Mouse (Mus musculus): ENCODE results near the gene B3galt1.

B3galt1 gene

GRCm38 (mm10) chr2:67971576-67971975 lies 405.9 kb downstream of the B3galt1 start:
- H3K27me3 ChIP-seq (ENCODE audit: insufficient read depth, low read length) = no peaks in the 10 kb centered on the region
- H3K4me3 ChIP-seq (replicated peaks; ENCODE audit: low read length) = no peak overlapping the region
- no peaks in the 10 kb centered on the region for H3K9me3 ChIP-seq (ENCODE audit: low read length)
- no peaks in the 10 kb centered on the region for H3K36me3 ChIP-seq (ENCODE audit: insufficient read depth, low read length)
- H3K4me1 ChIP-seq (replicated peaks; ENCODE audit: low read depth, low read length) = no peaks in the 10 kb centered on the region
- TF ChIP-seq POU5F1 (IDR thresholded peaks at IDR 0.05; ENCODE audit: borderline replicate concordance, low read length) (no peak), NANOG (IDR thresholded peaks at IDR 0.05; ENCODE audit: borderline replicate concordance, low read length) (no peak), CTCF (conservative IDR thresholded peaks at IDR 0.05; ENCODE audit: low read length) (no peak)

- no peaks in the 10 kb centered on the region for H3K36me3 ChIP-seq (ENCODE audit: insufficient read depth, low read length)
Measured at GRCm38 (mm10) chr2:67975764-67976163, 410.1 kb downstream of the B3galt1 start.

GRCm38 (mm10) chr2:67976488-67976887 lies 410.8 kb downstream of the B3galt1 start:
- Histone ChIP-seq H3K9me3 (ENCODE audit: low read length) (no peaks in the 10 kb centered on the region), H3K4me1 (replicated peaks; ENCODE audit: low read depth, low read length) (no peaks in the 10 kb centered on the region), H3K4me3 (replicated peaks; ENCODE audit: low read length) (no peak overlapping the region), H3K36me3 (ENCODE audit: insufficient read depth, low read length) (no peaks in the 10 kb centered on the region), H3K27me3 (ENCODE audit: insufficient read depth, low read length) (no peaks in the 10 kb centered on the region)
- TF ChIP-seq CTCF (conservative IDR thresholded peaks at IDR 0.05; ENCODE audit: low read length) (no peak), NANOG (IDR thresholded peaks at IDR 0.05; ENCODE audit: borderline replicate concordance, low read length) (no peak), POU5F1 (IDR thresholded peaks at IDR 0.05; ENCODE audit: borderline replicate concordance, low read length) (no peak)

More at GRCm38 (mm10) chr2:67975764-67976163, 410.1 kb downstream of the B3galt1 start:
- TF ChIP-seq CTCF (conservative IDR thresholded peaks at IDR 0.05; ENCODE audit: low read length) (no peak), NANOG (IDR thresholded peaks at IDR 0.05; ENCODE audit: borderline replicate concordance, low read length) (no peak), POU5F1 (IDR thresholded peaks at IDR 0.05; ENCODE audit: borderline replicate concordance, low read length) (no peak)
- H3K4me1 ChIP-seq (replicated peaks; ENCODE audit: low read depth, low read length) = no peaks in the 10 kb centered on the region
- no peaks in the 10 kb centered on the region for H3K9me3 ChIP-seq (ENCODE audit: low read length)
- no peaks in the 10 kb centered on the region for H3K27me3 ChIP-seq (ENCODE audit: insufficient read depth, low read length)
- H3K4me3 ChIP-seq (replicated peaks; ENCODE audit: low read length) = no peak overlapping the region

- TF ChIP-seq CTCF (conservative IDR thresholded peaks at IDR 0.05; ENCODE audit: low read length) = no peak
- TF ChIP-seq NANOG (IDR thresholded peaks at IDR 0.05; ENCODE audit: borderline replicate concordance, low read length) = no peak
- TF ChIP-seq POU5F1 (IDR thresholded peaks at IDR 0.05; ENCODE audit: borderline replicate concordance, low read length) = no peak
- Histone ChIP-seq H3K4me3 (replicated peaks; ENCODE audit: low read length) (no peak overlapping the region), H3K27me3 (ENCODE audit: insufficient read depth, low read length) (no peaks in the 10 kb centered on the region), H3K4me1 (replicated peaks; ENCODE audit: low read depth, low read length) (no peaks in the 10 kb centered on the region), H3K36me3 (ENCODE audit: insufficient read depth, low read length) (no peaks in the 10 kb centered on the region), H3K9me3 (ENCODE audit: low read length) (no peaks in the 10 kb centered on the region)
Measured at GRCm38 (mm10) chr2:67977620-67978262, 412.1 kb downstream of the B3galt1 start.

GRCm38 (mm10) chr2:67983563-67983962 lies 417.9 kb downstream of the B3galt1 start:
- Histone ChIP-seq H3K27me3 (ENCODE audit: insufficient read depth, low read length) (no peaks in the 10 kb centered on the region), H3K36me3 (ENCODE audit: insufficient read depth, low read length) (no peaks in the 10 kb centered on the region), H3K9me3 (ENCODE audit: low read length) (no peaks in the 10 kb centered on the region), H3K4me1 (replicated peaks; ENCODE audit: low read depth, low read length) (no peaks in the 10 kb centered on the region), H3K4me3 (replicated peaks; ENCODE audit: low read length) (no peak overlapping the region)
- TF ChIP-seq CTCF (conservative IDR thresholded peaks at IDR 0.05; ENCODE audit: low read length) (no peak), NANOG (IDR thresholded peaks at IDR 0.05; ENCODE audit: borderline replicate concordance, low read length) (no peak), POU5F1 (IDR thresholded peaks at IDR 0.05; ENCODE audit: borderline replicate concordance, low read length) (no peak)

GRCm38 (mm10) chr2:67985133-67985532 lies 419.5 kb downstream of the B3galt1 start:
- Histone ChIP-seq H3K4me1 (replicated peaks; ENCODE audit: low read depth, low read length) (no peaks in the 10 kb centered on the region), H3K36me3 (ENCODE audit: insufficient read depth, low read length) (no peaks in the 10 kb centered on the region), H3K4me3 (replicated peaks; ENCODE audit: low read length) (no peak overlapping the region), H3K27me3 (ENCODE audit: insufficient read depth, low read length) (no peaks in the 10 kb centered on the region), H3K9me3 (ENCODE audit: low read length) (no peaks in the 10 kb centered on the region)
- TF ChIP-seq CTCF (conservative IDR thresholded peaks at IDR 0.05; ENCODE audit: low read length) = no peak
- no peak for TF ChIP-seq POU5F1 (IDR thresholded peaks at IDR 0.05; ENCODE audit: borderline replicate concordance, low read length)

- H3K27me3 ChIP-seq (ENCODE audit: insufficient read depth, low read length) = no peaks in the 10 kb centered on the region
- no peak for TF ChIP-seq CTCF (conservative IDR thresholded peaks at IDR 0.05; ENCODE audit: low read length)
- TF ChIP-seq POU5F1 (IDR thresholded peaks at IDR 0.05; ENCODE audit: borderline replicate concordance, low read length) = no peak
- no peak for TF ChIP-seq NANOG (IDR thresholded peaks at IDR 0.05; ENCODE audit: borderline replicate concordance, low read length)
- H3K36me3 ChIP-seq (ENCODE audit: insufficient read depth, low read length) = no peaks in the 10 kb centered on the region
- no peaks in the 10 kb centered on the region for H3K9me3 ChIP-seq (ENCODE audit: low read length)
- no peak overlapping the region for H3K4me3 ChIP-seq (replicated peaks; ENCODE audit: low read length)
- H3K4me1 ChIP-seq (replicated peaks; ENCODE audit: low read depth, low read length) = no peaks in the 10 kb centered on the region
Measured at GRCm38 (mm10) chr2:67993421-67993820, 427.8 kb downstream of the B3galt1 start.

GRCm38 (mm10) chr2:68003091-68003490 lies 437.4 kb downstream of the B3galt1 start:
- TF ChIP-seq POU5F1 (IDR thresholded peaks at IDR 0.05; ENCODE audit: borderline replicate concordance, low read length) = no peak
- no peak for TF ChIP-seq NANOG (IDR thresholded peaks at IDR 0.05; ENCODE audit: borderline replicate concordance, low read length)
- no peak for TF ChIP-seq CTCF (conservative IDR thresholded peaks at IDR 0.05; ENCODE audit: low read length)
- H3K36me3 ChIP-seq (ENCODE audit: insufficient read depth, low read length) = no peaks in the 10 kb centered on the region
- no peak overlapping the region for H3K4me3 ChIP-seq (replicated peaks; ENCODE audit: low read length)
- H3K9me3 ChIP-seq (ENCODE audit: low read length) = no peaks in the 10 kb centered on the region
- H3K4me1 ChIP-seq (replicated peaks; ENCODE audit: low read depth, low read length) = no peaks in the 10 kb centered on the region
- no peaks in the 10 kb centered on the region for H3K27me3 ChIP-seq (ENCODE audit: insufficient read depth, low read length)

- H3K4me3 ChIP-seq (replicated peaks; ENCODE audit: low read length) = no peak overlapping the region
- no peaks in the 10 kb centered on the region for H3K4me1 ChIP-seq (replicated peaks; ENCODE audit: low read depth, low read length)
- no peaks in the 10 kb centered on the region for H3K27me3 ChIP-seq (ENCODE audit: insufficient read depth, low read length)
- no peaks in the 10 kb centered on the region for H3K9me3 ChIP-seq (ENCODE audit: low read length)
- TF ChIP-seq CTCF (conservative IDR thresholded peaks at IDR 0.05; ENCODE audit: low read length) (no peak), NANOG (IDR thresholded peaks at IDR 0.05; ENCODE audit: borderline replicate concordance, low read length) (no peak), POU5F1 (IDR thresholded peaks at IDR 0.05; ENCODE audit: borderline replicate concordance, low read length) (no peak)
- no peaks in the 10 kb centered on the region for H3K36me3 ChIP-seq (ENCODE audit: insufficient read depth, low read length)
Measured at GRCm38 (mm10) chr2:68005210-68005609, 439.5 kb downstream of the B3galt1 start.
